Mouse (Mus musculus): ENCODE measurements around the gene Armt1. TPM values are rescaled to one million over a fixed set of nuclear protein-coding genes. Genes with fewer than 3 reads are reported as not detected.

Gene Armt1
- total and polyA plus RNA-seq, 3 experiments: 24.2 to 25.1 TPM; not detected in 1

- Histone ChIP-seq H3K4me1 (ENCODE audit: control insufficient read depth in 1 of 2, insufficient read depth in 2 of 2, low read length in 2 of 2) (peaks cover 0 to 4% of the 10 kb centered on the region in 2 experiments; a peak in 2 of 4 replicates), H3K79me2 (ENCODE audit: control insufficient read depth, insufficient read depth, low read length, poor library complexity) (no peaks in the 10 kb centered on the region), H3K4me3 (ENCODE audit: control insufficient read depth in 1 of 2, insufficient read depth in 1 of 2, low read depth in 2 of 2, low read length in 2 of 2) (no peak overlapping the region), H3K9me3 (replicated peaks; ENCODE audit: insufficient read depth, low read length) (no peaks in the 10 kb centered on the region), H3K36me3 (ENCODE audit: control insufficient read depth in 1 of 2, insufficient read depth in 2 of 2, low read length in 2 of 2) (no peaks in the 10 kb centered on the region; a peak in 1 of 4 replicates), H3K9ac (ENCODE audit: control insufficient read depth, low read depth, low read length, poor library complexity, severe bottlenecking) (no peak overlapping the region), H3K27ac (ENCODE audit: control insufficient read depth, low read depth, low read length) (no peak overlapping the region), H3K27me3 (ENCODE audit: control insufficient read depth in 1 of 2, insufficient read depth in 2 of 2, low read length in 2 of 2) (no peaks in the 10 kb centered on the region)
- TF ChIP-seq EP300 (IDR thresholded peaks at IDR 0.05; ENCODE audit: low read depth in 1 of 2, low read length in 2 of 2) (peak in 1 of 2 experiments; percentile 46; a peak in 2 of 4 replicates), JUND (IDR thresholded peaks at IDR 0.05; ENCODE audit: low read depth, low read length) (no peak), RCOR1 (IDR thresholded peaks at IDR 0.05; ENCODE audit: low read depth, low read length) (no peak), TBP (IDR thresholded peaks at IDR 0.05; ENCODE audit: low read depth, low read length) (no peak), ZNF384 (IDR thresholded peaks at IDR 0.05; ENCODE audit: low read depth, low read length) (peak; percentile 94)
- DNase-seq (ENCODE audit: low read depth, low spot score): peak; percentile 73
Observed at GRCm38 (mm10) chr10:4469406-4469805, 37.1 kb downstream of the Armt1 start.

DNA sequence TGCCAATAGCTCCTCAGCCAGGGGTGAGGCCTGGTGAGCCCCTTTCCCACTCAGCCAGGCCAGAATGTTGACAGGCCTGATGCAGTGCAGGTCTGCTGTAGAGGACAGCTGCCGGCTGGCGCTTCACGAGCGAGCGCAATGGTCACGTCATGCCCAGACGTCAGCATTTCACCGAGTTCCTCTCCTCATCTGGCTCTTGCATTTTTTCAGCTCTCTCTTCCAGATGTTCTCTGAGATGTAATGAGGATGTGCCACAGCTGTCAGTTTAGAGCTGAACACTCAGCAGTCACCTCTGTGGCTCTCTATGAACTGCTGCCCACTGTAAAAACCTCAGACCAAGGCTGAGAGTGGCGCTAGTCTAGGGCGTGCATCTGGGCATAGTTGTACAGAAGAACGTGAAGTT is 41.3 kb downstream of the Armt1 start:
- DNase-seq (ENCODE audit: low read depth, low spot score): no peak
- Histone ChIP-seq H3K79me2 (ENCODE audit: control insufficient read depth, insufficient read depth, low read length, poor library complexity) (no peaks in the 10 kb centered on the region), H3K4me1 (ENCODE audit: control insufficient read depth in 1 of 2, insufficient read depth in 2 of 2, low read length in 2 of 2) (peaks cover 0 to 4% of the 10 kb centered on the region in 2 experiments; a peak in 2 of 4 replicates), H3K36me3 (ENCODE audit: control insufficient read depth in 1 of 2, insufficient read depth in 2 of 2, low read length in 2 of 2) (peaks cover 0 to 3% of the 10 kb centered on the region in 2 experiments; a peak in 2 of 4 replicates), H3K9me3 (replicated peaks; ENCODE audit: insufficient read depth, low read length) (no peaks in the 10 kb centered on the region), H3K4me3 (ENCODE audit: control insufficient read depth in 1 of 2, insufficient read depth in 1 of 2, low read depth in 2 of 2, low read length in 2 of 2) (no peak overlapping the region), H3K9ac (ENCODE audit: control insufficient read depth, low read depth, low read length, poor library complexity, severe bottlenecking) (no peak overlapping the region), H3K27me3 (ENCODE audit: control insufficient read depth in 1 of 2, insufficient read depth in 2 of 2, low read length in 2 of 2) (no peaks in the 10 kb centered on the region), H3K27ac (ENCODE audit: control insufficient read depth, low read depth, low read length) (no peak overlapping the region)
- TF ChIP-seq USF2 (IDR thresholded peaks at IDR 0.05; ENCODE audit: borderline replicate concordance in 1 of 2, insufficient read depth in 1 of 2, low read depth in 1 of 2, low read length in 2 of 2) (no peak), BHLHE40 (IDR thresholded peaks at IDR 0.05; ENCODE audit: borderline replicate concordance, low read depth, low read length) (no peak), NRF1 (IDR thresholded peaks at IDR 0.05; ENCODE audit: insufficient read depth, low read depth, low read length, poor library complexity, severe bottlenecking) (no peak), NELFE (IDR thresholded peaks at IDR 0.05; ENCODE audit: low read depth, low read length) (no peak), RCOR1 (IDR thresholded peaks at IDR 0.05; ENCODE audit: low read depth, low read length) (no peak), RAD21 (IDR thresholded peaks at IDR 0.05; ENCODE audit: low read depth, low read length) (no peak), MAFK (IDR thresholded peaks at IDR 0.05; ENCODE audit: borderline replicate concordance, low read depth, low read length) (no peak), E2F4 (IDR thresholded peaks at IDR 0.05; ENCODE audit: borderline replicate concordance, low read depth, low read length) (no peak), ZNF384 (IDR thresholded peaks at IDR 0.05; ENCODE audit: low read depth, low read length) (no peak), ETS1 (IDR thresholded peaks at IDR 0.05; ENCODE audit: low read depth, low read length) (no peak), MEF2A (IDR thresholded peaks at IDR 0.05; ENCODE audit: extremely low read depth, insufficient replicate concordance, low read depth, low read length, poor library complexity, severe bottlenecking) (no peak), TBP (IDR thresholded peaks at IDR 0.05; ENCODE audit: low read depth, low read length) (no peak), ELF1 (IDR thresholded peaks at IDR 0.05; ENCODE audit: low read depth, low read length) (no peak), ZC3H11A (IDR thresholded peaks at IDR 0.05; ENCODE audit: low read depth, low read length) (no peak), EP300 (IDR thresholded peaks at IDR 0.05; ENCODE audit: low read depth in 1 of 2, low read length in 2 of 2) (no peak), SMC3 (IDR thresholded peaks at IDR 0.05; ENCODE audit: low read depth, low read length) (no peak), GABPA (IDR thresholded peaks at IDR 0.05; ENCODE audit: low read depth, low read length) (no peak), ZMIZ1 (IDR thresholded peaks at IDR 0.05; ENCODE audit: low read depth, low read length) (no peak)
